Mouse (Mus musculus) heart, embryonic 14.5 days (tissue): ENCODE data around the gene Hint2. TPM values are rescaled to one million over a fixed set of nuclear protein-coding genes. Genes with fewer than 3 reads are reported as not detected.

Experiments
- ATAC-seq: fragments of 200-750 bp; cut with Nextera tagmentation; 2 replicates; pipeline ENCODE4 v1.8.0; 2017; ENCODE audit warnings: low read depth, moderate TSS enrichment; ENCODE audit not compliant: insufficient number of reproducible peaks, insufficient read depth, low FRiP score
- H3K27ac ChIP-seq, 2 experiments: fragments of 200-500 bp in 1 of 2; fragments of 300-500 bp in 1 of 2; sonication (generic) in 1 of 2; replicated peaks in 1 of 2; 2 replicates each; pipeline ENCODE4 v1.5.1; 2012 to 2014; ENCODE audit warnings: low read depth in 2 of 2, low read length in 2 of 2, control low read depth in 1 of 2, mild to moderate bottlenecking in 1 of 2, mixed read lengths in 1 of 2; ENCODE audit not compliant: control insufficient read depth in 1 of 2, insufficient read depth in 1 of 2
- H3K27me3 ChIP-seq: fragments of 300-500 bp; sonication (generic); 2 replicates; pipeline ENCODE4 v1.6.1; 2014; ENCODE audit warnings: mild to moderate bottlenecking, low read length, control low read depth; ENCODE audit not compliant: control insufficient read depth, insufficient read depth
- H3K36me3 ChIP-seq: fragments of 300-500 bp; sonication (generic); 2 replicates; pipeline ENCODE4 v1.6.1; 2014; ENCODE audit warnings: mild to moderate bottlenecking, control low read depth, low read length, mixed read lengths; ENCODE audit not compliant: control insufficient read depth, insufficient read depth
- H3K4me1 ChIP-seq, 2 experiments: fragments of 200-500 bp in 1 of 2; fragments of 300-500 bp in 1 of 2; sonication (generic) in 1 of 2; 2 replicates each; pipeline ENCODE4 v1.6.1; 2012 to 2014; ENCODE audit warnings: low read length in 2 of 2, control low read depth in 1 of 2, mixed read lengths in 1 of 2; ENCODE audit not compliant: control insufficient read depth in 2 of 2, insufficient read depth in 2 of 2
- H3K4me2 ChIP-seq: fragments of 300-500 bp; sonication (generic); 2 replicates; pipeline ENCODE4 v1.6.1; 2014; ENCODE audit warnings: mild to moderate bottlenecking, low read length
- H3K4me3 ChIP-seq, 2 experiments: fragments of 200-500 bp in 1 of 2; fragments of 300-500 bp in 1 of 2; sonication (generic) in 1 of 2; 2 replicates each; pipeline ENCODE4 v1.5.1; 2012 to 2014; ENCODE audit warnings: low read length in 2 of 2, mild to moderate bottlenecking in 2 of 2, control low read depth in 1 of 2, low read depth in 1 of 2, moderate library complexity in 1 of 2; ENCODE audit not compliant: control insufficient read depth in 1 of 2, insufficient read depth in 1 of 2
- H3K9ac ChIP-seq: fragments of 300-500 bp; sonication (generic); 2 replicates; pipeline ENCODE4 v1.6.1; 2014; ENCODE audit warnings: mild to moderate bottlenecking, low read length
- H3K9me3 ChIP-seq: fragments of 300-500 bp; sonication (generic); 2 replicates; pipeline ENCODE4 v1.6.1; 2016; ENCODE audit warnings: low read length, control low read depth; ENCODE audit not compliant: control insufficient read depth
- WGBS: fragments of 180-500 bp; shearing (Covaris S2); extraction: QIAGEN DNeasy Blood & Tissue Kit; methylation state at CpG from one replicate; pipeline ENCODE4 v1.1.7; 2014; 5-methylcytosine and 5-hydroxymethylcytosine counted together
- polyA plus RNA-seq: library from polyadenylated mRNA; unstranded; fragments of >200 nt; fragmentation: Nextera tagmentation; extraction: Ambion mirVana; gene quantifications from 2 replicates; pipeline ENCODE4 v1.2.1, GENCODE M21; 2014

Gene Hint2
- 194 and 213 TPM in 2 replicates for polyA plus RNA-seq

GRCm38 (mm10) chr4:43656339-43657109 is at the start of gene Hint2:
Gene Hint2 (minus strand): TSS chr4:43656466.
- peaks cover 4% of the 10 kb centered on the region; the same call in 1 of the 2 replicates for H3K27me3 ChIP-seq
- peak; percentile 93 for ATAC-seq
- H3K9ac ChIP-seq: peak within 1 kb of the TSS; percentile 92
- peak within 1 kb of the TSS; percentile 73 to 84 for H3K4me3 ChIP-seq
- peaks cover 2 to 17% of the 10 kb centered on the region in 2 experiments; a peak in 2 of 4 replicates for H3K4me1 ChIP-seq
- H3K27ac ChIP-seq: peak within 1 kb of the TSS; percentile 80 to 95
- peak within 1 kb of the TSS; percentile 90 for H3K4me2 ChIP-seq
- H3K36me3 ChIP-seq: 0 out of 2 replicates have a peak, but pooled peaks cover 2% of the 10 kb centered on the region
- H3K9me3 ChIP-seq: no peaks in the 10 kb centered on the region
- 1% methylated on average over 34 of the region's 34 CpGs for WGBS

- no peak overlapping the region for H3K9ac ChIP-seq
These were observed 49.7 kb upstream of the Hint2 start for GRCm38 (mm10) chr4:43705991-43706390.

GRCm38 (mm10) chr4:43703851-43704250 is 47.6 kb upstream of the Hint2 start:
- Histone ChIP-seq H3K36me3 (no peaks in the 10 kb centered on the region), H3K27ac (no peak overlapping the region), H3K4me1 (no peaks in the 10 kb centered on the region; a peak in 1 of 4 replicates), H3K9me3 (no peaks in the 10 kb centered on the region), H3K4me3 (no peak overlapping the region), H3K9ac (no peak overlapping the region), H3K4me2 (no peak overlapping the region), H3K27me3 (no peaks in the 10 kb centered on the region)
- 88% methylated on average over 8 of the region's 8 CpGs for WGBS
- ATAC-seq: no peak

More at GRCm38 (mm10) chr4:43705991-43706390, 49.7 kb upstream of the Hint2 start:
- peaks cover 2 to 8% of the 10 kb centered on the region in 2 experiments; a peak in 2 of 4 replicates for H3K4me1 ChIP-seq
- no peak overlapping the region for H3K27ac ChIP-seq
- no peaks in the 10 kb centered on the region for H3K36me3 ChIP-seq
- H3K9me3 ChIP-seq: no peaks in the 10 kb centered on the region
- no peak overlapping the region for H3K4me2 ChIP-seq
- no peaks in the 10 kb centered on the region for H3K27me3 ChIP-seq
- H3K4me3 ChIP-seq: no peak overlapping the region
- ATAC-seq: no peak
- 72% methylated on average over 13 of the region's 13 CpGs for WGBS

- H3K4me2 ChIP-seq: no peak overlapping the region
- no peak overlapping the region for H3K9ac ChIP-seq
- no peak overlapping the region for H3K4me3 ChIP-seq
- 66% methylated on average over 6 of the region's 6 CpGs for WGBS
- H3K9me3 ChIP-seq: no peaks in the 10 kb centered on the region
- H3K36me3 ChIP-seq: no peaks in the 10 kb centered on the region
- H3K27me3 ChIP-seq: no peaks in the 10 kb centered on the region
- no peak for ATAC-seq
- H3K4me1 ChIP-seq: no peaks in the 10 kb centered on the region; a peak in 1 of 4 replicates
- H3K27ac ChIP-seq: no peak overlapping the region
These were observed 47.2 kb upstream of the Hint2 start for GRCm38 (mm10) chr4:43703439-43703838.

- Histone ChIP-seq H3K36me3 (no peaks in the 10 kb centered on the region), H3K27me3 (no peaks in the 10 kb centered on the region), H3K9me3 (no peaks in the 10 kb centered on the region), H3K9ac (no peak within 1 kb of the TSS), H3K4me2 (no peak within 1 kb of the TSS), H3K4me3 (no peak within 1 kb of the TSS), H3K27ac (no peak within 1 kb of the TSS), H3K4me1 (peaks cover 6 to 7% of the 10 kb centered on the region in 2 experiments)
- 71% methylated on average over 6 of the region's 6 CpGs for WGBS
- ATAC-seq: no peak
These were observed 44.4 kb upstream of the Hint2 start, which contains the start of gene Olfr70 for GRCm38 (mm10) chr4:43700707-43701106. Gene Olfr70 (minus strand): TSS chr4:43700807.

- no peak overlapping the region for H3K4me2 ChIP-seq
- H3K4me1 ChIP-seq: peaks cover 19 to 30% of the 10 kb centered on the region in 2 experiments
- no peak overlapping the region for H3K9ac ChIP-seq
- H3K27me3 ChIP-seq: no peaks in the 10 kb centered on the region
- H3K4me3 ChIP-seq: no peak overlapping the region
- H3K36me3 ChIP-seq: no peaks in the 10 kb centered on the region
- no peak overlapping the region for H3K27ac ChIP-seq
- H3K9me3 ChIP-seq: no peaks in the 10 kb centered on the region
- ATAC-seq: no peak
- 88% methylated on average over 13 of the region's 13 CpGs for WGBS
These were observed 40.3 kb upstream of the Hint2 start for GRCm38 (mm10) chr4:43696561-43696960.

- no peak overlapping the region for H3K4me3 ChIP-seq
- ATAC-seq: peak; percentile 51; the same call in 1 of the 2 replicates
- H3K4me2 ChIP-seq: no peak overlapping the region
- H3K27me3 ChIP-seq: no peaks in the 10 kb centered on the region
- no peak overlapping the region for H3K9ac ChIP-seq
- H3K27ac ChIP-seq: peak overlapping the region; percentile 15 to 51; a peak in 2 of 4 replicates
- no peaks in the 10 kb centered on the region for H3K9me3 ChIP-seq
- H3K36me3 ChIP-seq: no peaks in the 10 kb centered on the region
- 9% methylated on average over 9 of the region's 9 CpGs for WGBS
- H3K4me1 ChIP-seq: peaks cover 19 to 30% of the 10 kb centered on the region in 2 experiments
These were observed 39.0 kb upstream of the Hint2 start for GRCm38 (mm10) chr4:43695249-43695671.
